Mouse (Mus musculus) heart, embryonic 15.5 days (tissue): ENCODE measurements around the gene Olfr49. TPM values are rescaled to one million over a fixed set of nuclear protein-coding genes. Genes with fewer than 3 reads are reported as not detected.

Source experiments
- ATAC-seq: fragments of 200-750 bp; cut with Nextera tagmentation; replicated peaks from 2 replicates; pipeline ENCODE4 v1.8.0; 2017; ENCODE audit warnings: low read depth, moderate TSS enrichment; ENCODE audit not compliant: insufficient number of reproducible peaks, insufficient read depth, low FRiP score
- H3K27ac ChIP-seq: fragments of 300-500 bp; sonication (generic); 2 replicates; pipeline ENCODE4 v1.5.1; 2015; ENCODE audit warnings: mild to moderate bottlenecking, inconsistent platforms
- H3K27me3 ChIP-seq: fragments of 300-500 bp; sonication (generic); 2 replicates; pipeline ENCODE4 v1.6.1; 2015; ENCODE audit warnings: inconsistent platforms
- H3K36me3 ChIP-seq: fragments of 300-500 bp; sonication (generic); 2 replicates; pipeline ENCODE4 v1.6.1; 2015; ENCODE audit warnings: mild to moderate bottlenecking, inconsistent platforms
- H3K4me1 ChIP-seq: fragments of 300-500 bp; sonication (generic); replicated peaks from 2 replicates; pipeline ENCODE4 v1.6.1; 2015; ENCODE audit warnings: inconsistent platforms
- H3K4me2 ChIP-seq: fragments of 300-500 bp; sonication (generic); 2 replicates; pipeline ENCODE4 v1.6.1; 2015; ENCODE audit warnings: inconsistent platforms, mild to moderate bottlenecking, moderate library complexity
- H3K4me3 ChIP-seq: fragments of 300-500 bp; sonication (generic); 2 replicates; pipeline ENCODE4 v1.5.1; 2015; ENCODE audit warnings: mild to moderate bottlenecking, inconsistent platforms
- H3K9ac ChIP-seq: fragments of 300-500 bp; sonication (generic); 2 replicates; pipeline ENCODE4 v1.6.1; 2015; ENCODE audit warnings: mild to moderate bottlenecking, inconsistent platforms
- H3K9me3 ChIP-seq: fragments of 300-500 bp; sonication (generic); replicated peaks from 2 replicates; pipeline ENCODE4 v1.6.1; 2016; ENCODE audit warnings: inconsistent platforms
- WGBS: fragments of 180-500 bp; shearing (Covaris S2); methylation state at CpG from one replicate; pipeline ENCODE4 v1.1.7; 2015; ENCODE audit warnings: mixed read lengths; 5-methylcytosine and 5-hydroxymethylcytosine counted together
- polyA plus RNA-seq: library from polyadenylated mRNA; unstranded; fragments of >200 nt; fragmentation: Nextera tagmentation; extraction: Ambion mirVana; gene quantifications from 2 replicates; pipeline ENCODE4 v1.2.1, GENCODE M21; 2015

Gene Olfr49
- polyA plus RNA-seq, 1 experiment from 2014 or later: 0.03 TPM

GRCm38 (mm10) chr14:54239002-54239736 is 45.6 kb downstream of the Olfr49 start:
- Histone ChIP-seq H3K27ac (no peak overlapping the region), H3K9me3 (no peaks in the 10 kb centered on the region), H3K36me3 (peaks cover 41% of the 10 kb centered on the region), H3K4me1 (peaks cover 22% of the 10 kb centered on the region), H3K4me2 (no peak overlapping the region), H3K9ac (no peak overlapping the region), H3K27me3 (no peaks in the 10 kb centered on the region), H3K4me3 (no peak overlapping the region)
- 15% methylated on average over 7 of the region's 7 CpGs for WGBS
- ATAC-seq: peak; percentile 40; the same call in 1 of the 2 replicates

GRCm38 (mm10) chr14:54236881-54237280 is 47.9 kb downstream of the Olfr49 start:
- no peak overlapping the region for H3K4me2 ChIP-seq
- 85% methylated on average over 5 of the region's 5 CpGs for WGBS
- H3K27me3 ChIP-seq: no peaks in the 10 kb centered on the region
- no peak for ATAC-seq
- no peak overlapping the region for H3K27ac ChIP-seq
- H3K36me3 ChIP-seq: peaks cover 25% of the 10 kb centered on the region
- no peak overlapping the region for H3K9ac ChIP-seq
- no peak overlapping the region for H3K4me3 ChIP-seq
- H3K4me1 ChIP-seq: peaks cover 38% of the 10 kb centered on the region
- H3K9me3 ChIP-seq: no peaks in the 10 kb centered on the region

- H3K9me3 ChIP-seq: no peaks in the 10 kb centered on the region
- H3K4me3 ChIP-seq: no peak overlapping the region
- H3K9ac ChIP-seq: no peak overlapping the region
- no peak overlapping the region for H3K27ac ChIP-seq
- no peak for ATAC-seq
- peaks cover 44% of the 10 kb centered on the region for H3K4me1 ChIP-seq
- H3K36me3 ChIP-seq: peaks cover 16% of the 10 kb centered on the region
- H3K4me2 ChIP-seq: no peak overlapping the region
- no peaks in the 10 kb centered on the region for H3K27me3 ChIP-seq
- 75% methylated on average over 5 of the region's 5 CpGs for WGBS
Observed at GRCm38 (mm10) chr14:54235825-54236540, 48.8 kb downstream of the Olfr49 start.

GRCm38 (mm10) chr14:54234231-54235040 is 50.3 kb downstream of the Olfr49 start:
- Histone ChIP-seq H3K27me3 (no peaks in the 10 kb centered on the region), H3K36me3 (peaks cover 9% of the 10 kb centered on the region; the same call in 1 of the 2 replicates), H3K4me3 (no peak overlapping the region), H3K9ac (no peak overlapping the region), H3K9me3 (no peaks in the 10 kb centered on the region), H3K4me2 (peak overlapping the region; percentile 13), H3K27ac (peak overlapping the region; percentile 71), H3K4me1 (peaks cover 41% of the 10 kb centered on the region)
- ATAC-seq: 0 out of 2 replicates have a peak, but pooled peaks have one; percentile 56
- WGBS: 57% methylated on average over 20 of the region's 20 CpGs

- Histone ChIP-seq H3K9ac (no peak overlapping the region), H3K27ac (peak overlapping the region; percentile 71), H3K4me1 (peaks cover 48% of the 10 kb centered on the region), H3K36me3 (peaks cover 9% of the 10 kb centered on the region; the same call in 1 of the 2 replicates), H3K9me3 (no peaks in the 10 kb centered on the region), H3K27me3 (no peaks in the 10 kb centered on the region), H3K4me3 (no peak overlapping the region), H3K4me2 (peak overlapping the region; percentile 19; the same call in 1 of the 2 replicates)
- peak; percentile 59 for ATAC-seq
- 57% methylated on average over 16 of the region's 16 CpGs for WGBS
Observed at GRCm38 (mm10) chr14:54233559-54234143, 51.1 kb downstream of the Olfr49 start.

- peaks cover 9% of the 10 kb centered on the region; the same call in 1 of the 2 replicates for H3K36me3 ChIP-seq
- ATAC-seq: no peak
- no peak overlapping the region for H3K4me3 ChIP-seq
- H3K9me3 ChIP-seq: no peaks in the 10 kb centered on the region
- peaks cover 53% of the 10 kb centered on the region for H3K4me1 ChIP-seq
- no peak overlapping the region for H3K9ac ChIP-seq
- H3K27me3 ChIP-seq: no peaks in the 10 kb centered on the region
- H3K27ac ChIP-seq: peak overlapping the region; percentile 71
- WGBS: 18% methylated on average over 9 of the region's 9 CpGs
- H3K4me2 ChIP-seq: peak overlapping the region; percentile 19
Observed at GRCm38 (mm10) chr14:54232811-54233558, 51.8 kb downstream of the Olfr49 start.

GRCm38 (mm10) chr14:54232143-54232542 is 52.6 kb downstream of the Olfr49 start:
- peaks cover 60% of the 10 kb centered on the region for H3K4me1 ChIP-seq
- WGBS: 54% methylated on average over 9 of the region's 9 CpGs
- ATAC-seq: no peak
- no peak overlapping the region for H3K9ac ChIP-seq
- no peaks in the 10 kb centered on the region for H3K27me3 ChIP-seq
- no peak overlapping the region for H3K4me2 ChIP-seq
- H3K27ac ChIP-seq: 0 out of 2 replicates have a peak overlapping the region, but pooled peaks have one; percentile 15
- no peak overlapping the region for H3K4me3 ChIP-seq
- H3K9me3 ChIP-seq: no peaks in the 10 kb centered on the region
- peaks cover 9% of the 10 kb centered on the region; the same call in 1 of the 2 replicates for H3K36me3 ChIP-seq

- Histone ChIP-seq H3K4me1 (peaks cover 63% of the 10 kb centered on the region), H3K4me2 (no peak overlapping the region), H3K27me3 (no peaks in the 10 kb centered on the region), H3K27ac (no peak overlapping the region), H3K36me3 (peaks cover 9% of the 10 kb centered on the region; the same call in 1 of the 2 replicates), H3K4me3 (no peak overlapping the region), H3K9me3 (no peaks in the 10 kb centered on the region), H3K9ac (no peak overlapping the region)
- WGBS: 70% methylated on average over 21 of the region's 21 CpGs
- ATAC-seq: no peak
Observed at GRCm38 (mm10) chr14:54231176-54231956, 53.4 kb downstream of the Olfr49 start.

- Histone ChIP-seq H3K4me1 (peaks cover 62% of the 10 kb centered on the region), H3K4me3 (no peak overlapping the region), H3K36me3 (peaks cover 8% of the 10 kb centered on the region; the same call in 1 of the 2 replicates), H3K9me3 (no peaks in the 10 kb centered on the region), H3K27me3 (no peaks in the 10 kb centered on the region), H3K9ac (no peak overlapping the region), H3K27ac (no peak overlapping the region), H3K4me2 (no peak overlapping the region)
- ATAC-seq: no peak
- WGBS: 77% methylated on average over 14 of the region's 14 CpGs
Observed at GRCm38 (mm10) chr14:54230638-54231150, 54.0 kb downstream of the Olfr49 start.
